Mouse (Mus musculus) right cerebral cortex, adult 18-20 months (tissue): Measurements from ENCODE around the gene Cfap221.
A peak's percentile ranks its signal among the peaks of the same experiment; 100 is the strongest.

Experiments
- DNase-seq: peaks from one replicate; pipeline ENCODE4 v3.0.0; 2022; ENCODE audit warnings: mixed read lengths

The Cfap221 gene

GRCm38 (mm10) chr1:119899195-119900123 is 97.6 kb downstream of the Cfap221 start:
- DNase-seq: peak; percentile 60

DNA sequence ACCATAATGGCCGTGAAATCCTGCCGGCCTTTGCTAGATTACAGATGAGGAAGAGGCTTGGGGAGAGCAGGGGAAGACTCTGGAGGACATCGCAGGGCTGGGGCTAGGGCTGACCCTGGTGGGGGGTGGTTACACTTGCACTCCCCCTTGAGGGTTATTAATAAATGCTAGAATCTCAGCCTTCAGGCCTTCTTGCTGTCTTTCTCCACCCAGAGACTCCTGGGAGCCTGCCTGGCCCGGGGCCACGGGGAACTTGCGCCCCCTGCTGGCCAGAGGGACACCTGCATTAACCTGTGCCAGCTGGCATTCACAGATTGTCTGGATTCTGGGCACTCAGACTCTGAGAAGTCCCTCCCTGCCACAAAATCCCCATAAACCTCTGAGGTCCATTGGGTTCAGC is 102.1 kb downstream of the Cfap221 start:
- peak; percentile 62 for DNase-seq

DNA sequence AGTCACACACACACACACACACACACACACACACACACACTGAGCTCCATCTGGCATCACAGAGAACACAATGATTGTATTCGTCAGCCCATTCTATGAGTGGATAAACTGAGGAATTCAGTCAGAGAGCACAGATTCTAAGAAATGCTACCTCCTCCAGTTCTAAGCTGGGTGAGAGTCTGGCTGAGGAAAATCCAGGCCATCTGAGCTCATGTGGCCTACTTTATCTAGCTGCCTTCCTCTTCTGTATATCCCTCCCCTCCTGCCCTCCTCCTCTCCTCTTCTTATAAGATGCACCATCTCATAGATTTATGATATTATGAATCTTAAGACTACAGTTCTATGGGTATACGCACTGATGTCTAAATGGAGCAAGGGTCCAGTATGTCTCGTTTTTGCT is 103.4 kb downstream of the Cfap221 start:
- no peak for DNase-seq

DNA sequence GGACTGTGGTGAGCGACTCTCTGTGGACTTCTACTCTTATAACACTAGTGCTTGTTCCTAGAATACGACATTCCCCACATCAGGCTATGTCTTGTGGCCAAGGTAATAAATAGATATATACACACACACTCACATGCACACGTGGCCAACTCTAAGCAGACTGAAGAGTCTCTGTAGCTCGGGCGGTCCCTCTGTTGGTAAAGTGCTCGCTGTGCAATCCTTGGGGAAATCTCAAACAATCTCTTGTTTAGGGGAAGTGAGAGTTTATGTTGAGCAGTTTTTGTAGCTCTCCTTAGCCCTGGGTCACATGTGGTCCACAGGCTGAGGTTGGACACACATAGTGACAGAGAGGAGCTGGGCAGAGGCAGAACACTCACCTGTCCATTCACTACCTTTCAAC is 104.1 kb downstream of the Cfap221 start:
- no peak for DNase-seq

DNA sequence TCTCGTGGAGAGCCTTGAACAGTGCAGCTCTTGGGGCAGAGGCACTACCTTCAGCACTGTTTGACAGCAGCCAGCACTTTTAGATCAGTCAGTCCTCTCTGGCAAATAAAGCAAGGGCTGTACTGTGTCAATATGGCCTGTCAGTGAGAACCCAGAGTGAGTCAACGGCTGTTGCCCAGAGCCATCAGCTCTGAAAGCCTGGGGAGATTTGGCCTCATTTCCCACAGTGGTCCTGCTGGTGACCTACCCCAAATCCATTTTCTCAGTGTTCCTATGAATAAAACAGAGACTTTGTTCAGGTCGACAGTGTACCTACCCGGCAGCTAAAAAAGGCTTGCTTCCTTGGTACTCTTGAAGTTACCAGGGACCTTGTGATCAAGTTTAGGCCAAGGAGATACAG is 105.2 kb downstream of the Cfap221 start:
- no peak for DNase-seq

GRCm38 (mm10) chr1:119891149-119891548 is 105.9 kb downstream of the Cfap221 start:
- DNase-seq: peak; percentile 80

DNA sequence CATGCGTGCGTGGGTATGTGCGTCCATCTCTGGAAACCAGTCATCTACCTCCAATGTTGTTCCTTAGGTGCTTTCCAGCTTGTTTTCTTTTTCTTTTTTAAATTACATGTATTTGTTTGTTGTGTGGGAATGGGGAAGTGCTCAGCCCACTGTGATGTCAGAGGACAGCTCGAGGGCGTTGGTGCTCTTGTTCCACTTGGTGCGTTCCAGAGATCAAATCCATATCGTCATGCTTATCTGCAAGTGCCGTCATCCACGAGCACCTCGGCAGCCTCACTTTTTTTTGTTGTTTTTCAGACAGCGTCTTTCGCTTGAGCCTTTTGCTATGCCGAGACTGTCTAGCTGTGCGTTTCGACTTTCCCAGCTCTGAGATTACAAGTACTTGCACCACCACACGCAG is 107.7 kb downstream of the Cfap221 start:
- DNase-seq: no peak

DNA sequence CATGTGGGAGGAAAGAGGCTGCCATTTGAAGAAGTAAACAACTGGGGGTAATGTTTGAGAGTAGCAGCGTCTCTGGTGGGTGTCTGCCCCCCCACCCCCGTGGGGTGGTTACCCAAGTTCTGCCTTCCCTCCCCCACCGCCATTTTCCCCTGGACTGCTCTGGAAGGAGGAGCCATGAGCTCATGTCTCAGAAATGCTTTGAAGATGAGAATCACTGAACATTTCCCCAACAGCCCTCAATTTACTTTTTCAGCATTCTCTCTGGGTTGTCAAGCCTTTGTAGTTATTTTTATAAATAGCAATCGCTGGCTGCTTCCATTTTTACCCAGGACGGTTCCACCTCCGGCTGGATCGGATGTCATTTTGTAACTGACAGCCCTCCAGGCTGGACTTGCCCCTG is 110.7 kb downstream of the Cfap221 start:
- DNase-seq: no peak

DNA sequence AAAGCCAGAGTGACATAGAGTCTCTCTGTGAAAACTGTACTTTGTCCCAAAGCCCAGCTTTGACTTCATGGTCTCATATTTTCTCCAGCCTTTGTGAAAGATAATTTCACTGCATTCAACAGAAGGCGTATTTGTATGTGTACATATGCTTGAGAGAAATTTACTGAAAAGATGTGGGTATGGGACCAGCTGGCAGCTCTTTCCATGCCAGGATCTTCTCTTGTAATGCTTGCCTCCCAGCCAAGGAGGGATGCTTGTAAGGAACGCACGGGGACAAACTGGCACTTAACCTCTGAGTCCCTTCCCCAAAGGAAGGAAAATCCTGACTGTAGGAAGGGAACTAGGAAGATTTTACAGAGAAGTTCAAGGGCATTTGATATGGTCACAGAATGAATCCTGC is 112.8 kb downstream of the Cfap221 start:
- DNase-seq: peak; percentile 57

GRCm38 (mm10) chr1:119878909-119879308 is 118.1 kb downstream of the Cfap221 start:
- peak; percentile 67 for DNase-seq

DNA sequence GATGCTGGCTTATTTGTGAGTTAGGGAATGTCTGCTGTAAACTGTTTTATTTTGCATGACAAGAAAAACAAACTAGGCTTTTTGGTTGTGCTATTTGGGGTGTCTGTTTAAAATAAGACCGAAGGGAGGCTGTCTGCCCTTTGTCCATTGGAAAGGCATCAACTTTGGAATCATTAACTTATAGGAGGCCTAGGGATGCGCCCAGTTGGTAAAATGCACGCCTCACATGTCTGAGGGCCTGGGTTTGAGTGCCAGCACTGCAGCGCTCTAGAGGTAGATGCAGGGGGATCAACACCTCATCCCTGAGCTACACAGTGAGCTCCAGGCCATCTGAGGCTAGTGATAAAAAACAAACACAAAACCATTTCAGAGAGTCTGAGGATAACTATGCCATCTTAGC is 119.6 kb downstream of the Cfap221 start:
- DNase-seq: no peak
